Mouse (Mus musculus): ENCODE measurements around the gene Tbck. TPM values are rescaled to one million over a fixed set of nuclear protein-coding genes. Genes with fewer than 3 reads are reported as not detected.

Tbck gene
- total RNA-seq, 2 experiments from 2014 or later: 29.4 to 30.8 TPM

Other genes with a start within 250 kb of the Tbck start
- gene Gimd1, start 54.3 kb upstream of the Tbck start, total RNA-seq (2021): not detected
- gene Aimp1, start 226 bp downstream of the Tbck start, total RNA-seq (2021): 10 to 100 TPM; 49.6 to 54.7 TPM